Mouse (Mus musculus) cortical plate, adult 2 months (tissue): ENCODE data around the gene Bmp7.

Source experiments
- CTCF ChIP-seq: fragments of 200-500 bp; IDR thresholded peaks from 2 replicates; pipeline ENCODE4 v1.5.1; 2011; ENCODE audit warnings: mild to moderate bottlenecking, control low read depth, low read length; ENCODE audit not compliant: insufficient read depth; ENCODE audit errors: extremely low read depth
- POLR2A ChIP-seq: fragments of 200-500 bp; IDR thresholded peaks from 2 replicates; pipeline ENCODE4 v1.6.1; 2011; ENCODE audit warnings: mild to moderate bottlenecking, low read length, control low read depth; ENCODE audit not compliant: insufficient read depth; ENCODE audit errors: extremely low read depth

- TF ChIP-seq CTCF, result no peak
- TF ChIP-seq POLR2A, result no peak
These were observed 97.8 kb downstream of the Bmp7 start for GRCm38 (mm10) chr2:172842306-172842705.
